Mouse (Mus musculus): ENCODE measurements around the gene Cpsf6.

GRCm38 (mm10) chr10:117400246-117400954 lies 20.6 kb upstream of the Cpsf6 start:
- TF ChIP-seq CTCF (IDR thresholded peaks at IDR 0.05; ENCODE audit: low read depth, low read length) (no peak), GATA1 (IDR thresholded peaks at IDR 0.05; ENCODE audit: borderline replicate concordance, low read length) (no peak), POLR2AphosphoS5 (IDR thresholded peaks at IDR 0.05; ENCODE audit: insufficient replicate concordance, low read depth, low read length) (no peak)
